Comparison of ENCODE assay signal across 8 mouse cellular contexts in the genomic region with DNA sequence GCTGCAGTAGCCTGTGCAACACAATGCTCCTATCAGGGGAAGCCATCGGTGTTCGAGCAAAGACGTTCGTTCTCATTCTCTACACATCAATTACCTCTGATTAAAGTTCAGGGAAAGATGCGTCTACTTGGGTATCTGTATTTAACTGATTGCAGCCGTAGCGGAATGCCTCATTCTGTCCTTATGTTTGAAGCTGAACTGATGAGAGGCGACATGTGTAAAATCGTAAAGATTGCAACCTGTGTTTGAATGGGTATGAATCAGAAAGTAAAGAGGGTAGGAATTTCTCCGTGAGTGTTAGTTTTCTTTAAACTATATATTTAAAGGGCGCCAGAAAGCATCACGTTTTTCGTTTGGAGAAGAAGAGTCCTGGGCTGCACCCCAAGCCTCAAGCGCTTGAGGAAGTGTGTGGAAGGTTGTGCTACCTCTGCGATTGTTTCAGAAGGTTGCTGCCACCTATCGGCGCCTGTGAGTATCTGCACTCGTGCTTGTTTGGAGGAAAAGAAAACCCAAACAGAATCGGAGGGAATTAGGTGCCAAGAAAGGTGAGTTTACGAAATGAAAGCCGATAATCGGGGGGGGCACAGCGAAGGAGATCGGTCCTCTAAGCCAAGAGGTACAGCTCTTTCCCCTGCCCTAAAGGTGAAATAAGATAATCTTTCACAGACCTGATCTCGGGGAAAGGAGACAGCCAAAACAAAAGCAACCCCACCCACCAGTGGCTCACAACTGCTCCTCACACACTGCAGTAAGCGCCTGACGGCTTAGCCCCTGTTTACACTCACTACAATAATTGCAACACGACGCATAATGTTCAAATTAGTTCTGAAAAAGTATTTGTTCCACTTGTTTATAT.
DNase-seq lines count a peak whose midpoint lies in the region; ATAC-seq and TF ChIP-seq lines count a peak whose summit lies in the region.

No protein-coding gene starts in this region.

- peak; percentile 50 for DNase-seq in MEL (ENCODE audit: low read depth, low spot score)
- DNase-seq in c-Kit-positive CD71-positive TER-119-positive erythroid progenitor cells, embryonic 14.5 days (ENCODE audit: low spot score), result peak; percentile 21
- DNase-seq in hindbrain, embryonic 10.5 days (ENCODE audit: low spot score), result peak; percentile 61
- peak; percentile 12 to 48 for DNase-seq in layer of hippocampus, adult 8-10 months (ENCODE audit: low spot score in 2 of 2)
- DNase-seq in lung, embryonic 14.5 days, result peak; percentile 90
- DNase-seq in thymus, postnatal 10 days (ENCODE audit: low spot score in 2 of 2), result peak; percentile 18 to 67

- ATAC-seq in forebrain, embryonic 13.5 days, result peak; percentile 91
- peak; percentile 86 for ATAC-seq in lung, embryonic 14.5 days (ENCODE audit: insufficient read depth)

- no peak for TF ChIP-seq EP300 in MEL (IDR thresholded peaks at IDR 0.05; ENCODE audit: low read depth in 1 of 2, low read length in 2 of 2)

- H3K4me1 ChIP-seq in MEL (ENCODE audit: control insufficient read depth in 1 of 2, insufficient read depth in 2 of 2, low read length in 2 of 2), result no peaks in the 10 kb centered on the region
- H3K4me1 ChIP-seq in forebrain, embryonic 13.5 days, result no peaks in the 10 kb centered on the region
- no peaks in the 10 kb centered on the region for H3K4me1 ChIP-seq in hindbrain, embryonic 10.5 days (replicated peaks)
- H3K4me1 ChIP-seq in lung, embryonic 14.5 days (ENCODE audit: insufficient read depth), result no peaks in the 10 kb centered on the region
- H3K4me1 ChIP-seq in olfactory bulb, adult 2 months (ENCODE audit: control insufficient read depth, insufficient read depth, low read length), result peaks cover 3% of the 10 kb centered on the region; the same call in 1 of the 2 replicates

- no peak overlapping the region for H3K9ac ChIP-seq in MEL (ENCODE audit: control insufficient read depth, low read depth, low read length, poor library complexity, severe bottlenecking)
- peak overlapping the region; percentile 54 for H3K9ac ChIP-seq in forebrain, embryonic 13.5 days
- peak overlapping the region; percentile 47; the same call in 1 of the 2 replicates for H3K9ac ChIP-seq in lung, embryonic 14.5 days

- TF ChIP-seq RAD21 in MEL (IDR thresholded peaks at IDR 0.05; ENCODE audit: low read depth, low read length), result peak; percentile 26

- no peak for TF ChIP-seq POLR2A in MEL (IDR thresholded peaks at IDR 0.05; ENCODE audit: control insufficient read depth in 1 of 2, insufficient read depth in 1 of 2, low read depth in 1 of 2, low read length in 2 of 2, poor library complexity in 1 of 2)
- TF ChIP-seq POLR2A in olfactory bulb, adult 2 months (IDR thresholded peaks at IDR 0.05; ENCODE audit: insufficient read depth, low read depth, low read length), result no peak

- H3K4me2 ChIP-seq in forebrain, embryonic 13.5 days, result peak overlapping the region; percentile 56
- peak overlapping the region; percentile 56 for H3K4me2 ChIP-seq in lung, embryonic 14.5 days

- H3K36me3 ChIP-seq in MEL (ENCODE audit: control insufficient read depth in 1 of 2, insufficient read depth in 2 of 2, low read length in 2 of 2), result no peaks in the 10 kb centered on the region
- no peaks in the 10 kb centered on the region for H3K36me3 ChIP-seq in forebrain, embryonic 13.5 days (ENCODE audit: poor library complexity, severe bottlenecking)
- H3K36me3 ChIP-seq in hindbrain, embryonic 10.5 days, result no peaks in the 10 kb centered on the region
- no peaks in the 10 kb centered on the region for H3K36me3 ChIP-seq in lung, embryonic 14.5 days (ENCODE audit: insufficient read depth)

- H3K79me2 ChIP-seq in MEL (ENCODE audit: control insufficient read depth, insufficient read depth, low read length, poor library complexity), result no peaks in the 10 kb centered on the region

- peak; percentile 31 to 66 (median 50) for TF ChIP-seq CTCF in MEL (IDR thresholded peaks at IDR 0.05 in 2 of 3, conservative IDR thresholded peaks at IDR 0.05 in 1 of 3; ENCODE audit: control insufficient read depth in 1 of 3, insufficient read depth in 1 of 3, low read depth in 2 of 3, low read length in 3 of 3, poor library complexity in 1 of 3, severe bottlenecking in 1 of 3)
- peak; percentile 84 for TF ChIP-seq CTCF in lung, embryonic 14.5 days (IDR thresholded peaks at IDR 0.05; ENCODE audit: low read depth)
- TF ChIP-seq CTCF in olfactory bulb, adult 2 months (IDR thresholded peaks at IDR 0.05; ENCODE audit: insufficient read depth, low read depth, low read length), result peak; percentile 67

- 29% methylated on average over 29 of the region's 29 CpGs for WGBS in forebrain, embryonic 13.5 days
- 36% methylated on average over 29 of the region's 29 CpGs for WGBS in hindbrain, embryonic 10.5 days
- WGBS in lung, embryonic 14.5 days, result 26% methylated on average over 29 of the region's 29 CpGs
- WGBS in olfactory bulb, adult 2 months, result 21% methylated on average over 29 of the region's 29 CpGs

- H3K4me3 ChIP-seq in MEL (ENCODE audit: control insufficient read depth in 1 of 2, insufficient read depth in 1 of 2, low read depth in 2 of 2, low read length in 2 of 2), result 0 out of 4 replicates have a peak overlapping the region, but pooled peaks of 1 of the 2 experiments have one; percentile 16
- peak overlapping the region; percentile 39 for H3K4me3 ChIP-seq in forebrain, embryonic 13.5 days
- peak overlapping the region; percentile 53 for H3K4me3 ChIP-seq in hindbrain, embryonic 10.5 days
- H3K4me3 ChIP-seq in lung, embryonic 14.5 days (ENCODE audit: low read depth, low read length), result peak overlapping the region; percentile 37
- H3K4me3 ChIP-seq in olfactory bulb, adult 2 months (ENCODE audit: insufficient read depth, low read depth, low read length), result peak overlapping the region; percentile 48

- no peaks in the 10 kb centered on the region for H3K9me3 ChIP-seq in MEL (replicated peaks; ENCODE audit: insufficient read depth, low read length)
- H3K9me3 ChIP-seq in forebrain, embryonic 13.5 days (replicated peaks), result no peaks in the 10 kb centered on the region
- H3K9me3 ChIP-seq in hindbrain, embryonic 10.5 days, result no peaks in the 10 kb centered on the region
- no peaks in the 10 kb centered on the region for H3K9me3 ChIP-seq in lung, embryonic 14.5 days (ENCODE audit: low read depth, low read length)

- no peaks in the 10 kb centered on the region for H3K27me3 ChIP-seq in MEL (ENCODE audit: control insufficient read depth in 1 of 2, insufficient read depth in 2 of 2, low read length in 2 of 2)
- H3K27me3 ChIP-seq in forebrain, embryonic 13.5 days, result 0 out of 2 replicates have a peak, but pooled peaks cover 3% of the 10 kb centered on the region
- H3K27me3 ChIP-seq in hindbrain, embryonic 10.5 days (ENCODE audit: insufficient read depth, poor library complexity, severe bottlenecking), result no peaks in the 10 kb centered on the region
- H3K27me3 ChIP-seq in lung, embryonic 14.5 days (ENCODE audit: insufficient read depth, low read length), result no peaks in the 10 kb centered on the region

- H3K27ac ChIP-seq in MEL (ENCODE audit: control insufficient read depth, low read depth, low read length), result no peak overlapping the region
- H3K27ac ChIP-seq in forebrain, embryonic 13.5 days, result no peak overlapping the region
- H3K27ac ChIP-seq in hindbrain, embryonic 10.5 days, result peak overlapping the region; percentile 74
- H3K27ac ChIP-seq in lung, embryonic 14.5 days (ENCODE audit: low read depth), result no peak overlapping the region
- no peak overlapping the region for H3K27ac ChIP-seq in olfactory bulb, adult 2 months (ENCODE audit: insufficient read depth, low read depth, low read length)

TF ChIP-seq in MEL, 35 proteins besides CTCF, POLR2A, EP300 and RAD21:
- no peak for TF ChIP-seq SIN3A (IDR thresholded peaks at IDR 0.05; ENCODE audit: low read length)
- TF ChIP-seq POLR2AphosphoS2 (IDR thresholded peaks at IDR 0.05; ENCODE audit: low read length), result no peak
- no peak for TF ChIP-seq TAL1 (IDR thresholded peaks at IDR 0.05; ENCODE audit: low read length)
- no peak for TF ChIP-seq MAZ (IDR thresholded peaks at IDR 0.05; ENCODE audit: low read depth, low read length)
- TF ChIP-seq MEF2A (IDR thresholded peaks at IDR 0.05; ENCODE audit: extremely low read depth, insufficient replicate concordance, low read depth, low read length, poor library complexity, severe bottlenecking), result no peak
- no peak for TF ChIP-seq MAFK (IDR thresholded peaks at IDR 0.05; ENCODE audit: borderline replicate concordance, low read depth, low read length)
- no peak for TF ChIP-seq MYC (IDR thresholded peaks at IDR 0.05; ENCODE audit: low read depth, low read length)
- no peak for TF ChIP-seq TCF12 (IDR thresholded peaks at IDR 0.05; ENCODE audit: low read depth, low read length)
- no peak for TF ChIP-seq TBP (IDR thresholded peaks at IDR 0.05; ENCODE audit: low read depth, low read length)
- no peak for TF ChIP-seq ZKSCAN1 (IDR thresholded peaks at IDR 0.05; ENCODE audit: low read depth, low read length)
TF ChIP-seq in MEL: peak in this region for 0.

Comparison
In these comparisons a context has a peak if more than half of its experiments do, and no peak if none do; other contexts are left out.
1. DNase-seq: peak in every context shown above with its lines; median percentile 90 in lung, embryonic 14.5 days; 61 in hindbrain, embryonic 10.5 days; 50 in MEL; 42 in thymus, postnatal 10 days; 30 in layer of hippocampus, adult 8-10 months; 21 in c-Kit-positive CD71-positive TER-119-positive erythroid progenitor cells, embryonic 14.5 days.